Mouse (Mus musculus): Measurements from ENCODE around the gene AI837181. TPM values are rescaled to one million over a fixed set of nuclear protein-coding genes. Genes with fewer than 3 reads are reported as not detected.

AI837181 gene
- 10 to 100 TPM; 59.5 to 60.9 TPM for total RNA-seq (2023)

DNA sequence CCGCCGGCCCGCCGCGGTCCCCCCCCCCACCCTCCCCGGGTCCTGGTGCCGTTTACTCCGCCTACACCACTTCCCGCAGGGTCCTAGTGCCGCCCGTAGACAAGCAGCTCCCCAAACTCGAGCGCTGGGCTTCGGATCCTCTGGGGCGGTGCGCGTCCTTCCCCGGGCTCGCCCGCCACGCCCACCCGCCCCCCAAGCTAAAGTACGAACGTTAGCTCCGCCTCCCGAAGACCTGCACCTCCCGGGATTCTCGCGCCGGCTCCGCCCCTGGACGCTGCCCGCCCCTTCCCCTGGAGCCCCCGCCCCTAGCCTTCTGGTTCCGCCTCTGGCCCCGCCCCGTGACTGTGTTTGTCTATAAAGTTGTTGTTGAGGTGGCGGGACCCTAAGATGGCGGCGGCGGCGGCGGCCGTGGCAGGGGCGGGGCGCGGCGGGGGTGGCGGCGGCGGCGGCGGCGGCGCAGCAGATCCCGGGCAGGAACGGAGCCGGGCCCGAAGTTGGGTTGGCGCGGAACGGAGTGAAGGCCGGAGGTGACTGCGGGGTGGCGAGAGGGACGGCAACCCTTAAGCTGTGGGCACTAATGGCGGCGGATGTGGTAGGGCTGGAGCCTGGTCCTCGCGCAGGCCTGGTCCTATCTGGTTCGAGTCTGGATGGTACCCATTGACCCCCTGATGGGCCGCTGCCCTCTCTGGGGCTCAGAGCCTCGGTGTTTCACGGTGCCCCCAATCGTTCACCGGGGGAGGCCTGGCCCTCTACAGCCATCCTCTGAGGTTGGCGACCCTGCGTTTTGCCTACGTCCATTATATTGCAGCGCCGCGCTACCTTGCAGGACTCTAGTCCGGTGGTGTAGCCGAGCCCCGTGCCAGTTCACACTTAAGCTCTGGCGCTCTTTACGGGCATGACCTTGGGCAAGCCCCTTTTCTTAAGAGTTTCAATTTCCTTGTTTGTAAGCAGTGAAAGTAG is at the start of gene AI837181, which contains the start of gene Drap1:
Gene AI837181 (plus strand): TSS at position 363 of the 960 bp plus-strand sequence.
Gene Drap1 (minus strand): TSS at position 198 of the 960 bp plus-strand sequence.

DNA sequence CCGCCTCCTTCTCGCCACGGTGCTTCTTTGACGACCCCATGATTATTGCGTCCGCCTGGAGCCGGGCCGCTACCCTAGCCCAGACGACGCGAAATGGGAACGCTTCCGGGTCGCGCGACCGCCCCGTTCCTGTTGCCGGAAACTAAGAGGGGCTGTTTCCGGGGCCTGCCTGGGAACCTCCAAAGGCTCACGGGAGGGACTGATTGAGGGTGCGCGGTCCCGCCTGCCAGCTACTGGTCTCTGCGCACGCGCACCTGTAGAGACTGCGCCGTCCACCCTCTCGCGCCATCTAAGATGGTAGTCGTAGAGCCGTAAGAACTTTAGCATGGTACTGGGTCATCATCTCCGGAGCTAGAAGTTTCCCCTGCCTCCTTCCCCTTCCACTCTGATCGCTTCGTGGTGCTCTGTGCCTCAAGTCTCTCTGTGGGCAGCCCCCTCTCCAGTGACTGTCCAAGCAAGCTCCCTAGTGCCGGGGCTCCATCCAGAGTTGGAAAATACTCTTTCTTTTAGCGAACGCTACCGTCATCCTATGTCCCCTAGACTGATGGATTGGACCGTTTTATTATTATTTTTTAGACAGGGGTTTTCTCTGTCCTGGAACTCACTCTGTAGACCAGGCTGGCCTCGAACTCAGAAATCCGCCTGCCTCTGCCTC is 36.2 kb upstream of the AI837181 start, which contains the start of gene Sart1:
Gene Sart1 (minus strand): TSS at position 116 of the 655 bp plus-strand sequence.

DNA sequence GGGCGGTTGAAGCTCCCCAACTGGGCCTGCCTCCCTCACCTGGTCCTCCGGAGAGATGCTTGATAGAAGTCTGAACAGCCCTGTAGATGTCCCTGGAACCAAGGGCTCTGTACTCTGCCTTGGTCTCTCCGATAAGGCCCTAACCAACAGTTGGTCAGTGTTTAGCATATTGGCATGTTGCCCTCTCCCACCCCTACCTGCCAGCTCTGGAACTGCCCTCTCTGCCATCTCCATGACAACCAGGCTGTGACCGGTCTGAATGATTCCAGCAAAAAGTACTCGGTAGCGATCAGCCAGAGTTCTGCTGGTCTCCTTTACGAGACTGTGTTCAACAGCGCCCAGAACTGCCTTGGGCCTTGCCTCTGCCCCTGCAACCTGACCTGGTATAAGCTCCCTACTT is 22.7 kb upstream of the AI837181 start, which contains the start of gene Tsga10ip:
Gene Tsga10ip (minus strand): TSS at position 234 of the 400 bp plus-strand sequence.

DNA sequence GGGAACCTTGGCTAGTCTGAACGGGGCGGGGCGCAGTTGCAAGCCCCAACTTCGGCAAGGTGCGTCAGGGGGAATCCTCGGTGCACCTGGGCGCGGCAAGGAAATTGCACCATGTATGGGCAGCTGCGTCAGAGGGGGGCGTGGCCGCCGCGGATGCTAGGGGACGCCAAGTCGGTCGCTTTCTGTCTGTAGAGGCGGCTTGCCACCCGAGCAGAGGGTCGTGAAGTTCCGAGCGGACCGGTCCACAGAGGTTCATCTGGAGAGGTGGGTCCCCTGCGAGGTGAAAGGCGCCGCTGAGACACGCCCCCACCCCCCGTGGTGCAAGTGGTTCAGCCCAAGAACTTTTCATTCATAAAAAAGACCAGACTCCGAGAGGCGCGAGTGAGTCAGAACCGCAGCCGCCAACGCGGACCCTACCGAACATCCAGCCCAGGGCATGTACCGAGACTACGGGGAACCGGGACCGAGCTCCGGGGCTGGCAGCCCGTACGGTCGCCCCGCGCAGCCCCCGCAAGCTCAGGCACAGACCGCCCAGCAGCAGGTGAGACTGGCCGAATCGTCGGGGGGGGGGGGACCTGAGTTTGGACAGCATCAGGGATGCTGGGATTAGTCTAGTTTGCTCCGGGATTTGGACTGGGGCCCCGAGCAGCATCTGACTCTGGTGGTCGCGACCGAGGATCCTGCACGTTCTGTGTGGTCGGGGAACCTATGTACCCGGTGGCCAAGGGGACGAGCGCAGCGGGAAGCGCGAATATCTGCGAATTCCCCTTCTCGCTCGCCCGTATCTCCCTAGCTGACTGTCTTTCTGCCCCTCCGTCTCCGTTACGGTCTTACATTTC is 22.8 kb downstream of the AI837181 start, which contains the start of gene Fosl1:
Gene Fosl1 (plus strand): TSS at position 33 of the 839 bp plus-strand sequence.

DNA sequence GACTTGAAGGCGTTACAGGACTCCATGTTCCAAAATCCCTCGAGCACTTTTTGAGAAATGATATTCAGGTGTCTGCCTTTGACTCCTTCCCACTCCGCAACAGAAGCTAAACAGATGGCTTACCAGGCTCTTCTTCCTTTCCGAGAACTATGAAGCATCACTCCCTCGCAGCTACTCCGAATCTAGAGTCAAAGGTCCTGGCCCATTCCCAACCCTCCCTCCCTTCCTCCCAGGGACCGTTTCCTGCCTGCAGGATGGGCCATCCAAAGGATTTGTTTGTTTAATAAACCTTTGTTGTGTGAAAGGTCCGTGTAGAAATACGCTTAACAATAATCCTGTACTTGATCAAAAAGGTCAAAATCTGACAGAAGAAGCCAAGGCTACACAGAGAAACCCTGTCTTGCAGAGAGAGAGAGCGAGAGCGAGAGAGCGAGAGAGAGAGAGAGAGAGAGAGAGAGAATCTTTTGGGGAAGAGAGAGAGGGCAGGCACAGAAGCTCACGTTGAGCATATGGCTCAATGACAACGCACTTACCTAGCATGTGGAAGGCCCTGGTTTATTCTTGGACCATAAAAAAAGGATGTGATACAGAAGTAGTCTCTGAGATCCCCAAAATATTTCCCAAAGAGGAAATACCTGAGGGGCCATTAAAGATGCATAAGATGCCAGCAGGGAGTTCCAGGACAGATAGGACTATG is 33.0 kb downstream of the AI837181 start, which contains the start of gene Ccdc85b:
Gene Ccdc85b (minus strand): TSS at position 149 of the 697 bp plus-strand sequence.

DNA sequence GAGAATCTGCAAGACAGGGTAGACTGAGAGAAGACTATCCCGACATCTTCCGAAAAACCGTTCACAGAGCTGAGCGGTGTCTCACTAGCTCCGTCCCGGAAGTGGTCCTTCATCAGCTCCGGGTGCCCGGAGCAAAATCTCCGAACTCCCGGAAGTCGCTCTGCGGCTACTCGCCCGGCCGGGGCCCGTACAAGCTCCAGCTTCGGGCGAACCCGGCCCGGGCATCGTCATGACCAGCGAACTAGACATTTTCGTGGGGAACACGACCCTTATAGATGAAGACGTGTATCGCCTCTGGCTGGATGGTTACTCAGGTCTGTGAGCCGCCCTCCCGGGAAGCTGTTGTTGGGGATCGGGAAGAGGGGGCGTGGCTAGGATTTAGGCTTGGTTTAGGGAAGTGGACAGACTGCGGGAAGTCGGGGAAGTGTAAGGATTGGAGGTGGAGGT is 35.5 kb downstream of the AI837181 start, which contains the start of gene Fibp:
Gene Fibp (plus strand): TSS at position 151 of the 447 bp plus-strand sequence.

DNA sequence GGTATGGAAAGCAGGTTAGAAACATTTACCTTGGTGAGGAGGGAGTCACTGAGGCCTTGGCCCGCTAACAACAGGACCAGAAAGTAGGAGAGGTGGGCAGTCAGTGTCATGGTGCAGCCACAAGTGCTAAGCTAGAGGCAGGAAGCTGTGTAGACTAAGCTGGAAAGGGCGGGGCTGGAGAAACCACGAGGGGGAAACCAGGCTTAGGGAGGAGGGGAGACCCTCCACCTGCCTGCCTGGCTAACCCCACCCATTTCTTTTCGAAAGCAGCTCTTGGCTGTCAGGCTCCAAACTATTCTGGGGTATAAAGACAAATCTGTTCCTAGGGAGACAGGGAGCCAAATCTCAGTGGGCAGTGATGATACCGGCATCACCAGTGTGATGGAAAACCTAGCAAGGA is 43.4 kb downstream of the AI837181 start, which contains the start of gene Ctsw:
Gene Ctsw (minus strand): TSS at position 134 of the 400 bp plus-strand sequence.

DNA sequence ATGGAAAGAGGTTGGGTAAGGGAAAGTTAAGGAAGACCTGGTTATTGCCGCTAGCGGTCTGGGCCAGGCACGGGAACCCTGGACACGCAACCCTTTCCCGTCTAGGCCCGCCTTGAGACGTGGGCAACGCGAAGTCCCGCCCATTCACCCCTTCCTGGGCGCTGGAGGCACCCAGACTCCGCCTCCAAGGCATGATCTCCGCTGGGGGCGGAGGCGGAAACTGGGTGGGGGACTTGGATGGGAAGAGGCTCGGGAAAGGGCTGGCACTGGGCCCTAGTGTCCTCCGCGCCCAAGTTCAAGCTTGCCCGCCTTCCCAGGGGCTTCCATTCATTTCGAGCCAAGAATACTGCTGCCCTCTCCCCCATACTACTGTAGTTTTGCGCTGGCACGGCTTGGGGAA is 48.8 kb downstream of the AI837181 start, which contains the start of gene Efemp2:
Gene Efemp2 (plus strand): TSS at position 235 of the 400 bp plus-strand sequence.

Other genes with a start within 250 kb of the AI837181 start
- 10 to 100 TPM; 81.2 to 92.8 TPM for gene Pacs1, start 152.0 kb upstream of the AI837181 start, total RNA-seq (2023)
- gene Sf3b2, start 129.7 kb upstream of the AI837181 start, total RNA-seq (2023), result 100 to 1,000 TPM; 309 to 311 TPM
- not detected for gene Gal3st3, start 126.8 kb upstream of the AI837181 start, total RNA-seq (2023)
- not detected for gene Catsper1, start 89.4 kb upstream of the AI837181 start, total RNA-seq (2023)
- gene Cst6, start 75.6 kb upstream of the AI837181 start, total RNA-seq (2023), result not detected
- 10 to 100 TPM; 39.6 to 43.4 TPM for gene Eif1ad, start 58.4 kb upstream of the AI837181 start, total RNA-seq (2023)
- 10 to 100 TPM; 93.0 to 94.1 TPM for gene Banf1, start 58.0 kb upstream of the AI837181 start, total RNA-seq (2023)
- 100 to 1,000 TPM; 177 to 198 TPM for gene Sart1, start 36.4 kb upstream of the AI837181 start, total RNA-seq (2023)
- not detected for gene Tsga10ip, start 22.6 kb upstream of the AI837181 start, total RNA-seq (2023)
- 100 to 1,000 TPM; 174 to 177 TPM for gene Drap1, start 165 bp upstream of the AI837181 start, total RNA-seq (2023)
- gene Fosl1, start 22.4 kb downstream of the AI837181 start, total RNA-seq (2023), result 1 to 10 TPM in 1 of 2 experiments, not detected in 1; 1.3 TPM
- gene Ccdc85b, start 32.8 kb downstream of the AI837181 start, total RNA-seq (2023), result 1 to 10 TPM; 3.1 to 3.6 TPM
- 100 to 1,000 TPM; 115 to 174 TPM for gene Fibp, start 35.5 kb downstream of the AI837181 start, total RNA-seq (2023)
- 1 to 10 TPM; 2.0 to 3.3 TPM for gene Ctsw, start 43.4 kb downstream of the AI837181 start, total RNA-seq (2023)
- gene Efemp2, start 48.8 kb downstream of the AI837181 start, total RNA-seq (2023), result 1 to 10 TPM in 1 of 2 experiments, not detected in 1; 1.5 TPM
- 10 to 100 TPM; 39.6 to 51.8 TPM for gene Mus81, start 63.3 kb downstream of the AI837181 start, total RNA-seq (2023)
- gene Cfl1, start 65.3 kb downstream of the AI837181 start, total RNA-seq (2023), result 1,000 to 10,000 TPM; 1,245 to 1,301 TPM
- 1 to 10 TPM; 3.5 to 4.9 TPM for gene 1700020D05Rik, start 78.6 kb downstream of the AI837181 start, total RNA-seq (2023)
- 10 to 100 TPM; 10.4 to 14.2 TPM for gene Snx32, start 85.4 kb downstream of the AI837181 start, total RNA-seq (2023)
- gene Ovol1, start 135.5 kb downstream of the AI837181 start, total RNA-seq (2023), result not detected
- gene Ap5b1, start 142.9 kb downstream of the AI837181 start, total RNA-seq (2023), result 10 to 100 TPM; 21.5 to 25.2 TPM
- gene Rnaseh2c, start 176.7 kb downstream of the AI837181 start, total RNA-seq (2023), result 100 to 1,000 TPM in 1 of 2 experiments, 10 to 100 TPM in 1; 92.4 to 109 TPM
- gene Kat5, start 185.1 kb downstream of the AI837181 start, total RNA-seq (2023), result 100 to 1,000 TPM; 107 to 122 TPM
- gene Rela, start 212.3 kb downstream of the AI837181 start, total RNA-seq (2023), result 100 to 1,000 TPM; 132 to 136 TPM
- gene Sipa1, start 238.6 kb downstream of the AI837181 start, total RNA-seq (2023), result 100 to 1,000 TPM; 661 to 707 TPM

Data from B cell, adult 67 days (primary cell).